Mouse (Mus musculus): Measurements from ENCODE around the gene Slc44a1.

DNA sequence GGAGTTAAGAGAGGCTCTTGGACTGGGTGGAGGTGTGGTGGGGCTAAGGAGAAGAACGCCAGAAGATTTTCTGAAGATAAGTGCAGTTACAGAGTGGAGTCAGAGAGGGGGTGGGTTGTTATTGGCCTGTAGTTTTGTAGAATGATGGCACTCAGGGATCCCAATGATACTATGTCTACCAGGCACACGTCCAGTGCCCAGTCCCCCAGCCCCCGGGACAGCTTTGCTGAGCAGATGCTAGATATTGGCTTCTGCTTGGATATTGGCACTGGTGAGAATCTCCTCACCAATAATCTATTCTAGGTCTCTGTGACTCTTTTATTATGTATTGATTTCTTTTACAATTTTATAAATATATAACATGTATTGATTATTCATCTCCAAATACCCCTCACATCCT is 185.1 kb downstream of the Slc44a1 start:
- TF ChIP-seq GATA1 (IDR thresholded peaks at IDR 0.05; ENCODE audit: low read length) (no peak), TAL1 (IDR thresholded peaks at IDR 0.05; ENCODE audit: low read length) (no peak)
